Mouse (Mus musculus): Measurements from ENCODE around the gene Cep70. TPM values are rescaled to one million over a fixed set of nuclear protein-coding genes. Genes with fewer than 3 reads are reported as not detected.
A peak's percentile ranks its signal among the peaks of the same experiment; 100 is the strongest.

The Cep70 gene
- polyA plus RNA-seq, 1 experiment from 2014 or later, result 54.9 TPM

GRCm38 (mm10) chr9:99242533-99243189 lies 506 bp upstream of the Cep70 start:
- H3K9me3 ChIP-seq, result no peaks in the 10 kb centered on the region

DNA sequence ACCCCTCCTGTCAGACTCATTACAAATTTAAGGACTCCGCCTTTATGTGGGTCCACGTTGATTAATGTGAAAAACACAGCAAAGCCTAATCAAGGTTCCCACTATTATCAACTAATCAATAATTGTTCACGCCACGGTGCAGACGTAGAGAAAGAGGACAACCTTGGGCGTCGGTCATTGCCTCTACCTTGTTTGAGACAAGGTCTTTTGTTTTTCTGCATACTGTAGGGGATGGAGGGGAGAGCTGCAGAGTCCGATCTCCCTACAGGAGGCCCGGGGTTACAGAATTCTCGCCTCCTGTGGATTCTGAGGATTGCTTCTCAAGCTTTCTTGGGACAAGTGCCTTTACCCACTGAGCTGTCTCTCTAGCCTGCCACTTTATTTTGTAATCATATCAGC lies 727 bp downstream of the Cep70 start:
- Histone ChIP-seq H3K27ac (peak overlapping the region; percentile 62), H3K36me3 (peaks cover 3% of the 10 kb centered on the region; the same call in 1 of the 2 replicates), H3K4me1 (no peaks in the 10 kb centered on the region), H3K9ac (peak overlapping the region; percentile 74), H3K4me3 (peak overlapping the region; percentile 80), H3K27me3 (replicated peaks) (no peaks in the 10 kb centered on the region), H3K4me2 (replicated peaks) (peak overlapping the region; percentile 67), H3K9me3 (no peaks in the 10 kb centered on the region)
- WGBS, result 3% methylated on average over 10 of the region's 10 CpGs
- peak; percentile 41 for ATAC-seq (ENCODE audit: low FRiP score, low read depth)

More at GRCm38 (mm10) chr9:99242533-99243189, 506 bp upstream of the Cep70 start:
- H3K9ac ChIP-seq, result 0 out of 2 replicates have a peak overlapping the region, but pooled peaks have one; percentile 30
- no peak overlapping the region for H3K27ac ChIP-seq
- WGBS, result 8% methylated on average over 17 of the region's 17 CpGs
- H3K36me3 ChIP-seq, result peaks cover 3% of the 10 kb centered on the region; the same call in 1 of the 2 replicates
- H3K4me1 ChIP-seq, result no peaks in the 10 kb centered on the region
- peak overlapping the region; percentile 80 for H3K4me3 ChIP-seq
- H3K4me2 ChIP-seq (replicated peaks), result peak overlapping the region; percentile 67
- H3K27me3 ChIP-seq (replicated peaks), result no peaks in the 10 kb centered on the region
- ATAC-seq (ENCODE audit: low FRiP score, low read depth), result peak; percentile 67

- WGBS, result 62% methylated on average over 8 of the region's 8 CpGs
- Histone ChIP-seq H3K9me3 (no peaks in the 10 kb centered on the region), H3K27ac (no peak overlapping the region), H3K27me3 (replicated peaks) (no peaks in the 10 kb centered on the region), H3K36me3 (peaks cover 14% of the 10 kb centered on the region; the same call in 1 of the 2 replicates), H3K9ac (no peak overlapping the region), H3K4me3 (no peak overlapping the region), H3K4me2 (replicated peaks) (no peak overlapping the region), H3K4me1 (no peaks in the 10 kb centered on the region)
- ATAC-seq (ENCODE audit: low FRiP score, low read depth), result no peak
These were observed 5.1 kb downstream of the Cep70 start for GRCm38 (mm10) chr9:99248304-99248703.

DNA sequence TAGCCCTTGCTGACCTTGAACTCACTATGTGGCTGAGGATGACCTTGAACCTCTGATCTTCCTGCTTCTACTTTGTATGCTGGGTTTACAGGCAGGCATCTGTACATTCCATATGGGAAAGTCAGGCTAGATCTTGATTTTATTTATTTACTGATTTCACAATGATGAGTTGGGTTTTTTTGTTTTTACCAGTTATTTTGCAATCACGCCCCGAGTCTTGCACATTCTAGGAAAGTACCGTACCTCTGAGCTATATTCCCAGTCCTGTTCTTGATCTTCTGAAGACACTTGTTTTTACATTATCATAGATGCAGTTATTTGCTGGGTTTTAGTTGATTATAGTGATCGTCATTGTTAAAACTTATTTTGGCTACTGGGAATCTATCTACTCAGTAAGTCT lies 5.7 kb downstream of the Cep70 start:
- no peak overlapping the region for H3K4me3 ChIP-seq
- H3K4me2 ChIP-seq (replicated peaks), result no peak overlapping the region
- no peak overlapping the region for H3K27ac ChIP-seq
- H3K36me3 ChIP-seq, result peaks cover 14% of the 10 kb centered on the region; the same call in 1 of the 2 replicates
- no peaks in the 10 kb centered on the region for H3K27me3 ChIP-seq (replicated peaks)
- no peaks in the 10 kb centered on the region for H3K9me3 ChIP-seq
- WGBS, result 96% methylated on average over 4 of the region's 4 CpGs
- no peak for ATAC-seq (ENCODE audit: low FRiP score, low read depth)
- no peak overlapping the region for H3K9ac ChIP-seq
- no peaks in the 10 kb centered on the region for H3K4me1 ChIP-seq

DNA sequence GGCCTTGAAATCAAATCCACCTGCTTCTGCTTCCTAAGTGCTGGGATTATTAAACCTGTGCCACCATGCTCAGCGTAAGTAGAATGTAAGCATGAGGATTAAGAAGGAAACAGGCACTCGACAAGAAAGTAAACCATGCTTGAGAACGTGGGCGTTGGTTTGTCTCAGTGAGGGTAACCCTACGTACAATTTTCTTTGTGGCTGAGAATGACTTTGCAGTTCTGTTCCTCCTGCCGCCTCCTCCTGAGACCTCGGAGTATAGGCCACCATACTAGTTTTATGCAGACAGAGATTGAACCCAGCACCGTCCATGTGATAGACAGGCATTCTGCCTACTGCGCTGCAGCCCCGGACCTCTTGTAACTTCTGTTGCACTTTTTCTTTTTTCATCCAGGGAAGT lies 10.7 kb downstream of the Cep70 start:
- Histone ChIP-seq H3K36me3 (peaks cover 42% of the 10 kb centered on the region), H3K4me2 (replicated peaks) (no peak overlapping the region)
- 89% methylated on average over 10 of the region's 10 CpGs for WGBS

DNA sequence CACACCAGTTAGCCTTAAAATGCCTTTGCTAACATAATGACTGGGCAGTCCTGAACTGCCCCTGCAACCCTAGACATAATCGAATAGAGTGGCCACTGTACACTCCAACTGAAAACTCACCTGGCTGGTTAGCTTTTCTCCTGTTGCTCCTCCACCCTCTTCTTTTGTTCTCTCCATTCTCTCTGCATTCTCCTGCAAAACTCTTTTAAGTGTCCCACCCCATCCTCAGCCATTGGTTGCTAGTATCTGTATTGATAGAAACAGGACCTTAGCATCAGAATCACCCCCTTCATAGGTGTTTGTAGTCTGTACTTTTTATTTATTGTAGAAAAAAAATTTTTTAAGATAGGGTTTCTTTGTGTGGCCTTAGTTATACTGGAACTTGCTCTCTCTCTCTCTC lies 13.0 kb downstream of the Cep70 start:
- H3K27me3 ChIP-seq (replicated peaks), result no peaks in the 10 kb centered on the region

More for the DNA sequence above, 10.7 kb downstream of the Cep70 start:
- ATAC-seq (ENCODE audit: low FRiP score, low read depth), result no peak
- Histone ChIP-seq H3K9me3 (no peaks in the 10 kb centered on the region), H3K27ac (no peak overlapping the region), H3K9ac (no peak overlapping the region), H3K4me1 (no peaks in the 10 kb centered on the region), H3K4me3 (no peak overlapping the region), H3K27me3 (replicated peaks) (no peaks in the 10 kb centered on the region)

GRCm38 (mm10) chr9:99256821-99257220 lies 13.7 kb downstream of the Cep70 start:
- peaks cover 37% of the 10 kb centered on the region for H3K36me3 ChIP-seq
- H3K4me2 ChIP-seq (replicated peaks), result no peak overlapping the region
- no peaks in the 10 kb centered on the region for H3K4me1 ChIP-seq
- no peak overlapping the region for H3K27ac ChIP-seq
- 90% methylated on average over 3 of the region's 3 CpGs for WGBS
- no peak for ATAC-seq (ENCODE audit: low FRiP score, low read depth)
- no peak overlapping the region for H3K4me3 ChIP-seq
- H3K9ac ChIP-seq, result no peak overlapping the region
- H3K27me3 ChIP-seq (replicated peaks), result no peaks in the 10 kb centered on the region
- H3K9me3 ChIP-seq, result no peaks in the 10 kb centered on the region

More for the DNA sequence above, 13.0 kb downstream of the Cep70 start:
- no peak for ATAC-seq (ENCODE audit: low FRiP score, low read depth)
- Histone ChIP-seq H3K4me2 (replicated peaks) (no peak overlapping the region), H3K9ac (no peak overlapping the region), H3K4me1 (no peaks in the 10 kb centered on the region), H3K27ac (no peak overlapping the region), H3K4me3 (no peak overlapping the region), H3K9me3 (no peaks in the 10 kb centered on the region), H3K36me3 (peaks cover 37% of the 10 kb centered on the region)
- 100% methylated on average over 1 of the region's 1 CpGs for WGBS

DNA sequence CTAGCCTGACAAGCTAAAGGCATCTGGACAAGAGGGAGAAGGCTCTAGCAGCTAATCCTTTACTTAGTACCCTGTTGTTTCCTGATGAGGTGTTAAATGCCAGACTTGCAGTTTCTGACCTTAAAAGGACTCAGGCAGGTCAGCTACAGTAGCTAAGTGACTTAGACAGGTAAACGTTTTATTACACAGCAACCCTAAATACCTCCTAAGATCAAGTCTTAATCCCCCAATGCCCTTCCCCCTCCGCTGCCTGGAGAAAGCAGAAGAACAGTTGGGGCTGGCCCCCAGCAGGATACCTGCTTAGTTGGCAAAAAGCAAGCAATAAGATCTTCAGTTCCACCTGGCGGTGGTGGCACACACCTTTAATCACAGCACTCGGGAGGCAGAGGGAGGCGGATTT lies 15.7 kb downstream of the Cep70 start:
- H3K27ac ChIP-seq, result no peak overlapping the region
- no peaks in the 10 kb centered on the region for H3K4me1 ChIP-seq
- peaks cover 45% of the 10 kb centered on the region for H3K36me3 ChIP-seq
- no peak overlapping the region for H3K4me2 ChIP-seq (replicated peaks)
- H3K4me3 ChIP-seq, result no peak overlapping the region
- H3K9ac ChIP-seq, result no peak overlapping the region
- no peak for ATAC-seq (ENCODE audit: low FRiP score, low read depth)
- H3K27me3 ChIP-seq (replicated peaks), result no peaks in the 10 kb centered on the region
- no peaks in the 10 kb centered on the region for H3K9me3 ChIP-seq
- WGBS, result 62% methylated on average over 5 of the region's 5 CpGs

DNA sequence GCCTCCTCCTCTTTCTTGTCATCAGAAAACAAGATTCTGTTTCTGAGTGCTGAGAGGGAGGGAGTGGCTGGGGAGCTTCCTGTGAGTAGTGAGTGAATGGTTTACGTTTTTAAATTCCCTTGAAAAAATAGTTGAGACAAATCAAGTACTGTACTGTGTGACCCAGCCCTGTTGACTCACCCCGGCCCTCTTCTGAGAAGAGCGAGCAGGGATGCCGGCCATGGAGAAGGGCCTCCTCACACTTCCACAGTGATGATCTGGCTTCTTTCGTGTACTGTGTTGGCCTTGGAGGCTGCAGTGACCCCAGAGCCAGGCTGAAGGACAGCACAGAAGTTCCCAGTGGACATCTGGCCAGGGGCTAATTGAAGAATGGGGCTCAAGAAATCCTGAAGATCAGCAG lies 61.1 kb downstream of the Cep70 start:
- Histone ChIP-seq H3K27ac (no peak overlapping the region), H3K4me3 (no peak overlapping the region), H3K4me2 (replicated peaks) (no peak overlapping the region), H3K36me3 (peaks cover 41% of the 10 kb centered on the region), H3K4me1 (no peaks in the 10 kb centered on the region), H3K27me3 (replicated peaks) (no peaks in the 10 kb centered on the region), H3K9me3 (no peaks in the 10 kb centered on the region), H3K9ac (no peak overlapping the region)
- WGBS, result 95% methylated on average over 5 of the region's 5 CpGs
- no peak for ATAC-seq (ENCODE audit: low FRiP score, low read depth)

- H3K9ac ChIP-seq, result no peak overlapping the region
- H3K4me3 ChIP-seq, result no peak overlapping the region
- ATAC-seq (ENCODE audit: low FRiP score, low read depth), result no peak
- H3K27me3 ChIP-seq (replicated peaks), result no peaks in the 10 kb centered on the region
- 88% methylated on average over 6 of the region's 6 CpGs for WGBS
- no peaks in the 10 kb centered on the region for H3K9me3 ChIP-seq
- peaks cover 41% of the 10 kb centered on the region for H3K36me3 ChIP-seq
- no peak overlapping the region for H3K4me2 ChIP-seq (replicated peaks)
- H3K27ac ChIP-seq, result no peak overlapping the region
- H3K4me1 ChIP-seq, result no peaks in the 10 kb centered on the region
These were observed 63.1 kb downstream of the Cep70 start for GRCm38 (mm10) chr9:99306226-99306625.

DNA sequence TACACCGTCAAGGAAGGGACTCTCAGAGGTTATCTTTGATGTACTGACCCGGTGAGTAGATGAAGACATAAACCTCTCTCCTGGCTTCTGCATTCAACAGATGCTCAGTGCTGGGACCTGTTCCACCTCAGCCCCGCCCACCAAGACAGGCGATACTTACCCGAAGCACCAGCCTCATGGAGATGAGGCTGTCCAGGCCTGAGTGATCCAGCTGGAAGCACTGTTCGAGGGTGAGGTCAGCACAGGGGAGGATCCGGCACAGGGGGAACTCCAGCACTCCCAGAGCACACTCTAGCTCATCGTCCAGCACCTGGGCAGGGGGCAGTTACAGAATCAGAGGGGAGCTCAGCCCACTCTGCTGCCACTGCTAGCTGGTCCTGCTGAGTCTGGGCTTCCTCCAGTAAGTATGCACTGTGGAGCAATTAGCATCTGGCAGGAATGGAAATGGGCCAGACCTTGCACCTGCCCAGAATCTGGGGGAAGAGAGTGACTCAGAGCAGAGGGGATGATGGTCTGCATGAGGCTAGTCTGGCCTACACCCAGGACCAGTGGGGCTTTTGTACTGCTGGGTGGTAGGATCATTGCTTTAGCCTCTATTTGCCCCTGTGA lies 76.3 kb downstream of the Cep70 start:
- Histone ChIP-seq H3K9me3 (no peaks in the 10 kb centered on the region), H3K27me3 (replicated peaks) (no peaks in the 10 kb centered on the region), H3K27ac (no peak overlapping the region), H3K4me3 (no peak overlapping the region), H3K4me2 (replicated peaks) (no peak overlapping the region), H3K4me1 (no peaks in the 10 kb centered on the region), H3K36me3 (no peaks in the 10 kb centered on the region), H3K9ac (no peak overlapping the region)
- no peak for ATAC-seq (ENCODE audit: low FRiP score, low read depth)
- WGBS, result 71% methylated on average over 8 of the region's 8 CpGs

GRCm38 (mm10) chr9:99320006-99320405 lies 76.8 kb downstream of the Cep70 start:
- no peaks in the 10 kb centered on the region for H3K36me3 ChIP-seq
- ATAC-seq (ENCODE audit: low FRiP score, low read depth), result no peak

More at GRCm38 (mm10) chr9:99320006-99320405, 76.8 kb downstream of the Cep70 start:
- no peaks in the 10 kb centered on the region for H3K4me1 ChIP-seq
- 85% methylated on average over 8 of the region's 8 CpGs for WGBS
- no peaks in the 10 kb centered on the region for H3K9me3 ChIP-seq
- H3K9ac ChIP-seq, result no peak overlapping the region
- no peak overlapping the region for H3K4me2 ChIP-seq (replicated peaks)
- no peaks in the 10 kb centered on the region for H3K27me3 ChIP-seq (replicated peaks)
- H3K4me3 ChIP-seq, result no peak overlapping the region
- no peak overlapping the region for H3K27ac ChIP-seq

All from neural tube, embryonic 12.5 days (tissue).